Mouse (Mus musculus): Measurements from ENCODE around the gene Ripply3. TPM values are rescaled to one million over a fixed set of nuclear protein-coding genes. Genes with fewer than 3 reads are reported as not detected.

The Ripply3 gene
- total and polyA plus RNA-seq, 2 experiments from 2014 or later, result 0.14 to 0.54 TPM

GRCm38 (mm10) chr16:94298081-94298480 is 30.1 kb upstream of the Ripply3 start:
- no peak for TF ChIP-seq CTCF (IDR thresholded peaks at IDR 0.05; ENCODE audit: low read depth)
- 91% methylated on average over 5 of the region's 5 CpGs for WGBS
- no peaks in the 10 kb centered on the region for H3K9me3 ChIP-seq (ENCODE audit: low read length)
- ATAC-seq (no peak), DNase-seq (no peak)
- no peak overlapping the region for H3K4me2 ChIP-seq (ENCODE audit: low read depth)
- no peaks in the 10 kb centered on the region for H3K27me3 ChIP-seq (ENCODE audit: insufficient read depth, low read length)
- H3K27ac ChIP-seq (ENCODE audit: low read depth, low read length), result no peak overlapping the region
- no peak overlapping the region for H3K9ac ChIP-seq
- H3K4me1 ChIP-seq (ENCODE audit: insufficient read depth), result 0 out of 2 replicates have a peak, but pooled peaks cover 9% of the 10 kb centered on the region
- H3K36me3 ChIP-seq (ENCODE audit: insufficient read depth), result no peaks in the 10 kb centered on the region
- no peak overlapping the region for H3K4me3 ChIP-seq (ENCODE audit: low read depth, low read length)

- no peak overlapping the region for H3K4me3 ChIP-seq (ENCODE audit: low read depth, low read length)
- no peak overlapping the region for H3K4me2 ChIP-seq (ENCODE audit: low read depth)
- DNase-seq, result no peak
- no peak for ATAC-seq
- 67% methylated on average over 4 of the region's 4 CpGs for WGBS
- no peak overlapping the region for H3K9ac ChIP-seq
- no peaks in the 10 kb centered on the region for H3K9me3 ChIP-seq (ENCODE audit: low read length)
- TF ChIP-seq CTCF (IDR thresholded peaks at IDR 0.05; ENCODE audit: low read depth), result no peak
- no peaks in the 10 kb centered on the region for H3K36me3 ChIP-seq (ENCODE audit: insufficient read depth)
- 0 out of 2 replicates have a peak, but pooled peaks cover 11% of the 10 kb centered on the region for H3K4me1 ChIP-seq (ENCODE audit: insufficient read depth)
- H3K27ac ChIP-seq (ENCODE audit: low read depth, low read length), result no peak overlapping the region
- no peaks in the 10 kb centered on the region for H3K27me3 ChIP-seq (ENCODE audit: insufficient read depth, low read length)
Observed at GRCm38 (mm10) chr16:94299210-94299609, 29.0 kb upstream of the Ripply3 start.

DNA sequence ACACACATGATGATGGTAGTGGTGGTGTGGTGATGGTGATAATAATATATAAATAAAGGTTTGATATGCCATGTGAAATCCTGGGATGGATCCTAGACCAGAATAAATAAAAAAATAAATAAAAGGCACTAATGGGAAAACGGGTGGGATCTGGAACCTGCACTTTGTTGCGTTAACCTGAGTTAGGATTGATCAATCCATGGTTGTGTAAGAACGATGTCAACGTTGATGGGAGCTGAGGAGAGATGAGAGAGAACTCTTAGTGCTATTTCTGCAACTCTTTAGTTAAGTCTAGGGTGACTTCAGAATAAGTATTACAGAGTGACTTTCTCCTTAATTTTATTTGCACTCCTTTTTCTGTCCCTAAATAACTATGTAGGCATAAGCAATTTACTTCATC is 27.0 kb upstream of the Ripply3 start:
- no peaks in the 10 kb centered on the region for H3K9me3 ChIP-seq (ENCODE audit: low read length)
- no peaks in the 10 kb centered on the region for H3K36me3 ChIP-seq (ENCODE audit: insufficient read depth)
- 0 out of 2 replicates have a peak, but pooled peaks cover 11% of the 10 kb centered on the region for H3K4me1 ChIP-seq (ENCODE audit: insufficient read depth)
- ATAC-seq, result no peak
- no peaks in the 10 kb centered on the region for H3K27me3 ChIP-seq (ENCODE audit: insufficient read depth, low read length)
- H3K4me3 ChIP-seq (ENCODE audit: low read depth, low read length), result no peak overlapping the region
- WGBS, result 93% methylated on average over 4 of the region's 4 CpGs
- no peak overlapping the region for H3K27ac ChIP-seq (ENCODE audit: low read depth, low read length)
- no peak for TF ChIP-seq CTCF (IDR thresholded peaks at IDR 0.05; ENCODE audit: low read depth)
- no peak for DNase-seq
- H3K9ac ChIP-seq, result no peak overlapping the region
- H3K4me2 ChIP-seq (ENCODE audit: low read depth), result no peak overlapping the region

GRCm38 (mm10) chr16:94301696-94302095 is 26.5 kb upstream of the Ripply3 start:
- WGBS, result 86% methylated on average over 5 of the region's 5 CpGs
- Histone ChIP-seq H3K4me3 (ENCODE audit: low read depth, low read length) (no peak overlapping the region), H3K9me3 (ENCODE audit: low read length) (no peaks in the 10 kb centered on the region), H3K36me3 (ENCODE audit: insufficient read depth) (no peaks in the 10 kb centered on the region), H3K4me2 (ENCODE audit: low read depth) (no peak overlapping the region), H3K27ac (ENCODE audit: low read depth, low read length) (no peak overlapping the region), H3K9ac (no peak overlapping the region), H3K27me3 (ENCODE audit: insufficient read depth, low read length) (no peaks in the 10 kb centered on the region), H3K4me1 (ENCODE audit: insufficient read depth) (0 out of 2 replicates have a peak, but pooled peaks cover 11% of the 10 kb centered on the region)
- ATAC-seq (no peak), DNase-seq (no peak)
- TF ChIP-seq CTCF (IDR thresholded peaks at IDR 0.05; ENCODE audit: low read depth), result peak; percentile 14; the same call in 1 of the 2 replicates

GRCm38 (mm10) chr16:94302274-94303202 is 25.7 kb upstream of the Ripply3 start:
- peak; percentile 75 for ATAC-seq

GRCm38 (mm10) chr16:94303203-94303535 is 25.1 kb upstream of the Ripply3 start:
- 26% methylated on average over 6 of the region's 6 CpGs for WGBS
- no peak for TF ChIP-seq CTCF (IDR thresholded peaks at IDR 0.05; ENCODE audit: low read depth)
- H3K27ac ChIP-seq (ENCODE audit: low read depth, low read length), result no peak overlapping the region

More at GRCm38 (mm10) chr16:94302274-94303202, 25.7 kb upstream of the Ripply3 start:
- no peak overlapping the region for H3K27ac ChIP-seq (ENCODE audit: low read depth, low read length)
- peak overlapping the region; percentile 46 for H3K4me2 ChIP-seq (ENCODE audit: low read depth)
- no peaks in the 10 kb centered on the region for H3K9me3 ChIP-seq (ENCODE audit: low read length)
- peak overlapping the region; percentile 19; the same call in 1 of the 2 replicates for H3K4me3 ChIP-seq (ENCODE audit: low read depth, low read length)
- TF ChIP-seq CTCF (IDR thresholded peaks at IDR 0.05; ENCODE audit: low read depth), result peak; percentile 50
- H3K27me3 ChIP-seq (ENCODE audit: insufficient read depth, low read length), result no peaks in the 10 kb centered on the region
- WGBS, result 7% methylated on average over 30 of the region's 30 CpGs
- 0 out of 2 replicates have a peak, but pooled peaks cover 11% of the 10 kb centered on the region for H3K4me1 ChIP-seq (ENCODE audit: insufficient read depth)
- DNase-seq, result peak; percentile 38
- no peaks in the 10 kb centered on the region for H3K36me3 ChIP-seq (ENCODE audit: insufficient read depth)
- H3K9ac ChIP-seq, result peak overlapping the region; percentile 39

GRCm38 (mm10) chr16:94307526-94307925 is 20.7 kb upstream of the Ripply3 start:
- DNase-seq (peak; percentile 21), ATAC-seq (no peak; the same call in 1 of the 2 replicates)
- H3K27me3 ChIP-seq (ENCODE audit: insufficient read depth, low read length), result no peaks in the 10 kb centered on the region
- H3K4me3 ChIP-seq (ENCODE audit: low read depth, low read length), result no peak overlapping the region
- no peak overlapping the region for H3K9ac ChIP-seq
- 0 out of 2 replicates have a peak overlapping the region, but pooled peaks have one; percentile 8 for H3K4me2 ChIP-seq (ENCODE audit: low read depth)
- 24% methylated on average over 6 of the region's 6 CpGs for WGBS
- no peaks in the 10 kb centered on the region for H3K9me3 ChIP-seq (ENCODE audit: low read length)
- H3K36me3 ChIP-seq (ENCODE audit: insufficient read depth), result no peaks in the 10 kb centered on the region
- H3K27ac ChIP-seq (ENCODE audit: low read depth, low read length), result peak overlapping the region; percentile 57
- 0 out of 2 replicates have a peak, but pooled peaks cover 6% of the 10 kb centered on the region for H3K4me1 ChIP-seq (ENCODE audit: insufficient read depth)
- no peak for TF ChIP-seq CTCF (IDR thresholded peaks at IDR 0.05; ENCODE audit: low read depth)

More at GRCm38 (mm10) chr16:94303203-94303535, 25.1 kb upstream of the Ripply3 start:
- H3K4me2 ChIP-seq (ENCODE audit: low read depth), result peak overlapping the region; percentile 46
- H3K9ac ChIP-seq, result peak overlapping the region; percentile 39; the same call in 1 of the 2 replicates
- H3K36me3 ChIP-seq (ENCODE audit: insufficient read depth), result no peaks in the 10 kb centered on the region
- H3K9me3 ChIP-seq (ENCODE audit: low read length), result no peaks in the 10 kb centered on the region
- no peak; the same call in 1 of the 2 replicates for ATAC-seq
- DNase-seq, result no peak
- H3K4me1 ChIP-seq (ENCODE audit: insufficient read depth), result 0 out of 2 replicates have a peak, but pooled peaks cover 11% of the 10 kb centered on the region
- H3K4me3 ChIP-seq (ENCODE audit: low read depth, low read length), result 0 out of 2 replicates have a peak overlapping the region, but pooled peaks have one; percentile 19
- H3K27me3 ChIP-seq (ENCODE audit: insufficient read depth, low read length), result no peaks in the 10 kb centered on the region
